Comparison of ENCODE assay signal across 18 mouse cellular contexts in the genomic region with DNA sequence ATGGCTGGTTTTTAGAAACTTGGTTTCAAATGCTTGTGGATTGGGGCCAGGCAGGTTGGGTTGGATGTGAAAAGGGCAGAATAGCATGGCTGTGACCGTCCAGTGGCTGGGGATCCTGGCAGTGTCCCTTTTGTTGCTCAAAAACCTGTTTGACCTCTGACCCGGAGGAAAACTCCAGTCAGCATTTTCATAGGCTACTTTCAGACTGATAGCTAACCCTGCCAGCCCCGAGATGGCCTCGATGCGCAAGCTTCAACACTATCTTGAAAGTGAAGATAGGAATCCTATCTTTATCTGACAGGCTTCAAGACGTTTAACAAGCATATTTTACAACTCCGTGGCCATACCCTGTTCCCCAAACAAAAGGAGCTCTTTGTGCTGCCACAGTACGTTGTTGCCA. TPM values are rescaled to one million over a fixed set of nuclear protein-coding genes. Genes with fewer than 3 reads are reported as not detected.
DNase-seq lines count a peak whose midpoint lies in the region; ATAC-seq and TF ChIP-seq lines count a peak whose summit lies in the region.
"Had no signal": no experiment of that assay in that cellular context is flagged by ENCODE, and none has a peak within 500 bp of the region (broad histone marks: within the 10 kb centered on the region; RNA-seq: fewer than 3 reads in every experiment).

No protein-coding gene starts in this region.

- no peak for TF ChIP-seq EP300 in ES-Bruce4 (IDR thresholded peaks at IDR 0.05; ENCODE audit: insufficient read depth, low read depth, low read length)

- H3K27me3 ChIP-seq in embryonic facial prominence, embryonic 14.5 days (replicated peaks; ENCODE audit: control insufficient read depth, insufficient read depth, low read length), result no peaks in the 10 kb centered on the region
- H3K27me3 ChIP-seq in embryonic facial prominence, embryonic 10.5 days (replicated peaks; ENCODE audit: low read depth, poor library complexity, severe bottlenecking), result no peaks in the 10 kb centered on the region
- H3K27me3 ChIP-seq in hindbrain, embryonic 10.5 days (ENCODE audit: insufficient read depth, poor library complexity, severe bottlenecking), result no peaks in the 10 kb centered on the region
- no peaks in the 10 kb centered on the region for H3K27me3 ChIP-seq in hindbrain, embryonic 14.5 days (ENCODE audit: control insufficient read depth, insufficient read depth, low read length)
- H3K27me3 ChIP-seq in ES-Bruce4 (ENCODE audit: control insufficient read depth, insufficient read depth, low read length, poor library complexity, severe bottlenecking), result no peaks in the 10 kb centered on the region
- no peaks in the 10 kb centered on the region for H3K27me3 ChIP-seq in liver, embryonic 16.5 days (ENCODE audit: control insufficient read depth, insufficient read depth, low read depth, low read length)
- H3K27me3 ChIP-seq: CH12.LX; hindbrain, embryonic 12.5 days; neural tube, embryonic 15.5 days had no signal

- H3K4me1 ChIP-seq in embryonic facial prominence, embryonic 14.5 days (ENCODE audit: control insufficient read depth, insufficient read depth, low read length), result no peaks in the 10 kb centered on the region; the same call in 1 of the 2 replicates
- H3K4me1 ChIP-seq in embryonic facial prominence, embryonic 10.5 days, result peaks cover 14% of the 10 kb centered on the region
- peaks cover 31% of the 10 kb centered on the region for H3K4me1 ChIP-seq in hindbrain, embryonic 10.5 days (replicated peaks)
- no peaks in the 10 kb centered on the region; the same call in 1 of the 2 replicates for H3K4me1 ChIP-seq in hindbrain, embryonic 14.5 days (replicated peaks; ENCODE audit: control insufficient read depth, insufficient read depth, low read length)
- H3K4me1 ChIP-seq in ES-Bruce4 (ENCODE audit: control insufficient read depth, insufficient read depth, low read length), result peaks cover 9% of the 10 kb centered on the region
- peaks cover 3% of the 10 kb centered on the region for H3K4me1 ChIP-seq in liver, embryonic 16.5 days (ENCODE audit: control insufficient read depth, low read depth, low read length)

- TF ChIP-seq POLR2A in ES-Bruce4 (IDR thresholded peaks at IDR 0.05; ENCODE audit: insufficient read depth, low read length), result no peak

- peak overlapping the region; percentile 30; the same call in 1 of the 2 replicates for H3K9ac ChIP-seq in embryonic facial prominence, embryonic 14.5 days (ENCODE audit: low read depth, low read length)
- no peak overlapping the region for H3K9ac ChIP-seq in hindbrain, embryonic 14.5 days
- H3K9ac ChIP-seq in ES-Bruce4 (ENCODE audit: low read depth, poor library complexity, severe bottlenecking), result no peak overlapping the region
- no peak overlapping the region for H3K9ac ChIP-seq in liver, embryonic 16.5 days (ENCODE audit: low read depth, low read length)

- no peak overlapping the region for H3K27ac ChIP-seq in embryonic facial prominence, embryonic 14.5 days (replicated peaks; ENCODE audit: low read depth, low read length)
- no peak overlapping the region for H3K27ac ChIP-seq in embryonic facial prominence, embryonic 10.5 days (replicated peaks)
- H3K27ac ChIP-seq in hindbrain, embryonic 10.5 days, result 0 out of 2 replicates have a peak overlapping the region, but pooled peaks have one; percentile 72
- H3K27ac ChIP-seq in hindbrain, embryonic 14.5 days, result no peak overlapping the region
- peak overlapping the region; percentile 85 for H3K27ac ChIP-seq in ES-Bruce4 (ENCODE audit: insufficient read depth, low read length)
- H3K27ac ChIP-seq in liver, embryonic 16.5 days (ENCODE audit: low read length), result peak overlapping the region; percentile 41
- H3K27ac ChIP-seq: hindbrain, embryonic 12.5 days had no signal

- no peak for TF ChIP-seq CTCF in ES-Bruce4 (IDR thresholded peaks at IDR 0.05; ENCODE audit: low read depth, low read length)

- 82% methylated on average over 8 of the region's 8 CpGs for WGBS in embryonic facial prominence, embryonic 14.5 days
- WGBS in embryonic facial prominence, embryonic 10.5 days, result 77% methylated on average over 8 of the region's 8 CpGs
- WGBS in hindbrain, embryonic 10.5 days, result 71% methylated on average over 8 of the region's 8 CpGs
- 64% methylated on average over 8 of the region's 8 CpGs for WGBS in hindbrain, embryonic 14.5 days
- 52% methylated on average over 8 of the region's 8 CpGs for WGBS in liver, embryonic 16.5 days (ENCODE audit: insufficient replicate concordance)

- no peak for DNase-seq in embryonic facial prominence, embryonic 14.5 days (ENCODE audit: low spot score)
- no peak for DNase-seq in embryonic facial prominence, embryonic 10.5 days (ENCODE audit: low spot score)
- DNase-seq in hindbrain, embryonic 10.5 days (ENCODE audit: low spot score), result no peak
- no peak for DNase-seq in hindbrain, embryonic 14.5 days (ENCODE audit: low spot score)
- DNase-seq in urinary bladder, postnatal 4 days (ENCODE audit: low spot score in 2 of 2), result no peak
- no peak for DNase-seq in cerebellum, postnatal 36 days
- DNase-seq: cerebellum, adult 11-12 months; heart, adult 18-20 months; kidney, postnatal 14 days; lung, adult 2 months; lung, postnatal 4 days; right cerebral cortex, postnatal 4 days; thymus, adult 18-20 months had no signal

- no peaks in the 10 kb centered on the region for H3K9me3 ChIP-seq in embryonic facial prominence, embryonic 14.5 days (ENCODE audit: control insufficient read depth, low read length)
- no peaks in the 10 kb centered on the region for H3K9me3 ChIP-seq in embryonic facial prominence, embryonic 10.5 days
- no peaks in the 10 kb centered on the region for H3K9me3 ChIP-seq in hindbrain, embryonic 10.5 days
- no peaks in the 10 kb centered on the region for H3K9me3 ChIP-seq in hindbrain, embryonic 14.5 days (ENCODE audit: control insufficient read depth, low read length)
- no peaks in the 10 kb centered on the region for H3K9me3 ChIP-seq in ES-Bruce4 (replicated peaks; ENCODE audit: control insufficient read depth, insufficient read depth, low read length, poor library complexity, severe bottlenecking)
- H3K9me3 ChIP-seq in liver, embryonic 16.5 days (replicated peaks; ENCODE audit: control insufficient read depth, low read length), result no peaks in the 10 kb centered on the region
- H3K9me3 ChIP-seq: hindbrain, embryonic 12.5 days; neural tube, embryonic 15.5 days had no signal

- H3K4me3 ChIP-seq in embryonic facial prominence, embryonic 14.5 days (ENCODE audit: low read depth, low read length), result no peak overlapping the region
- H3K4me3 ChIP-seq in embryonic facial prominence, embryonic 10.5 days, result no peak overlapping the region
- no peak overlapping the region for H3K4me3 ChIP-seq in hindbrain, embryonic 10.5 days
- H3K4me3 ChIP-seq in hindbrain, embryonic 14.5 days (replicated peaks; ENCODE audit: low read length), result no peak overlapping the region
- no peak overlapping the region for H3K4me3 ChIP-seq in ES-Bruce4 (ENCODE audit: low read depth, low read length)
- no peak overlapping the region for H3K4me3 ChIP-seq in liver, embryonic 16.5 days (ENCODE audit: low read depth, low read length)

- no peak overlapping the region for H3K4me2 ChIP-seq in embryonic facial prominence, embryonic 14.5 days (ENCODE audit: low read depth, low read length)
- H3K4me2 ChIP-seq in hindbrain, embryonic 14.5 days (replicated peaks), result no peak overlapping the region
- H3K4me2 ChIP-seq in liver, embryonic 16.5 days (ENCODE audit: low read depth, low read length), result no peak overlapping the region

- H3K36me3 ChIP-seq in embryonic facial prominence, embryonic 14.5 days (ENCODE audit: control insufficient read depth, insufficient read depth, low read length), result peaks cover 56% of the 10 kb centered on the region
- peaks cover 55% of the 10 kb centered on the region for H3K36me3 ChIP-seq in embryonic facial prominence, embryonic 10.5 days (replicated peaks)
- H3K36me3 ChIP-seq in hindbrain, embryonic 10.5 days, result peaks cover 60% of the 10 kb centered on the region
- peaks cover 36% of the 10 kb centered on the region for H3K36me3 ChIP-seq in hindbrain, embryonic 14.5 days (replicated peaks; ENCODE audit: control insufficient read depth, insufficient read depth)
- peaks cover 49% of the 10 kb centered on the region for H3K36me3 ChIP-seq in ES-Bruce4 (ENCODE audit: control insufficient read depth, insufficient read depth, low read length, poor library complexity, severe bottlenecking)
- H3K36me3 ChIP-seq in liver, embryonic 16.5 days (ENCODE audit: control insufficient read depth, insufficient read depth), result peaks cover 60% of the 10 kb centered on the region

- ATAC-seq in embryonic facial prominence, embryonic 14.5 days (ENCODE audit: low read depth), result no peak
- ATAC-seq in hindbrain, embryonic 14.5 days (ENCODE audit: low FRiP score), result no peak
- no peak for ATAC-seq in liver, embryonic 16.5 days (ENCODE audit: low read depth)

RNA-seq across cellular contexts. Expression of gene Slc2a1, which starts 28.8 kb away (rescaled TPM):
- 94.2 and 111 TPM in 2 replicates for polyA plus RNA-seq in embryonic facial prominence, embryonic 14.5 days (2014; fragmentation: Nextera tagmentation; extraction: Ambion mirVana)
- 140 and 166 TPM in 2 replicates for polyA plus RNA-seq in embryonic facial prominence, embryonic 10.5 days (2016; fragmentation: Nextera tagmentation; extraction: Ambion mirVana)
- polyA plus RNA-seq in hindbrain, embryonic 10.5 days (2016; fragmentation: Nextera tagmentation; extraction: Ambion mirVana), result 153 and 228 TPM in 2 replicates
- 86.5 and 92.1 TPM in 2 replicates for polyA plus RNA-seq in hindbrain, embryonic 14.5 days (2014; fragmentation: Nextera tagmentation; extraction: Ambion mirVana)
- 682 and 697 TPM in 2 replicates for polyA plus RNA-seq in ES-Bruce4 (2011; ENCODE audit: insufficient read depth, insufficient read length, low read depth, missing spikeins)
- polyA plus RNA-seq in liver, embryonic 16.5 days (2015; fragmentation: Nextera tagmentation; extraction: Ambion mirVana), result 288 and 291 TPM in 2 replicates

RNA-seq across cellular contexts. Expression of gene Zfp691, which starts 36.7 kb away (rescaled TPM):
- 4.0 and 5.1 TPM in 2 replicates for polyA plus RNA-seq in embryonic facial prominence, embryonic 14.5 days (2014; fragmentation: Nextera tagmentation; extraction: Ambion mirVana)
- 11.4 and 13.9 TPM in 2 replicates for polyA plus RNA-seq in embryonic facial prominence, embryonic 10.5 days (2016; fragmentation: Nextera tagmentation; extraction: Ambion mirVana)
- polyA plus RNA-seq in hindbrain, embryonic 10.5 days (2016; fragmentation: Nextera tagmentation; extraction: Ambion mirVana), result 10.0 and 11.0 TPM in 2 replicates
- 3.2 and 4.9 TPM in 2 replicates for polyA plus RNA-seq in hindbrain, embryonic 14.5 days (2014; fragmentation: Nextera tagmentation; extraction: Ambion mirVana)
- polyA plus RNA-seq in ES-Bruce4 (2011; ENCODE audit: insufficient read depth, insufficient read length, low read depth, missing spikeins), result 12.3 and 14.8 TPM in 2 replicates
- polyA plus RNA-seq in liver, embryonic 16.5 days (2015; fragmentation: Nextera tagmentation; extraction: Ambion mirVana), result 2.0 and 2.1 TPM in 2 replicates

RNA-seq across cellular contexts. Expression of gene Ermap, which starts 52.5 kb away (rescaled TPM):
- 2.2 and 2.6 TPM in 2 replicates for polyA plus RNA-seq in embryonic facial prominence, embryonic 14.5 days (2014; fragmentation: Nextera tagmentation; extraction: Ambion mirVana)
- polyA plus RNA-seq in embryonic facial prominence, embryonic 10.5 days (2016; fragmentation: Nextera tagmentation; extraction: Ambion mirVana), result 7.2 and 7.4 TPM in 2 replicates
- 7.0 and 12.1 TPM in 2 replicates for polyA plus RNA-seq in hindbrain, embryonic 10.5 days (2016; fragmentation: Nextera tagmentation; extraction: Ambion mirVana)
- polyA plus RNA-seq in hindbrain, embryonic 14.5 days (2014; fragmentation: Nextera tagmentation; extraction: Ambion mirVana), result 0.77 and 2.5 TPM in 2 replicates
- polyA plus RNA-seq in ES-Bruce4 (2011; ENCODE audit: insufficient read depth, insufficient read length, low read depth, missing spikeins), result 0.37 and 0.52 TPM in 2 replicates
- 359 and 361 TPM in 2 replicates for polyA plus RNA-seq in liver, embryonic 16.5 days (2015; fragmentation: Nextera tagmentation; extraction: Ambion mirVana)

RNA-seq across cellular contexts. Expression of gene Svbp, which starts 57.8 kb away (rescaled TPM):
- 243 and 256 TPM in 2 replicates for polyA plus RNA-seq in embryonic facial prominence, embryonic 14.5 days (2014; fragmentation: Nextera tagmentation; extraction: Ambion mirVana)
- polyA plus RNA-seq in embryonic facial prominence, embryonic 10.5 days (2016; fragmentation: Nextera tagmentation; extraction: Ambion mirVana), result 132 and 139 TPM in 2 replicates
- polyA plus RNA-seq in hindbrain, embryonic 10.5 days (2016; fragmentation: Nextera tagmentation; extraction: Ambion mirVana), result 149 and 182 TPM in 2 replicates
- 221 and 251 TPM in 2 replicates for polyA plus RNA-seq in hindbrain, embryonic 14.5 days (2014; fragmentation: Nextera tagmentation; extraction: Ambion mirVana)
- 34.2 and 39.1 TPM in 2 replicates for polyA plus RNA-seq in ES-Bruce4 (2011; ENCODE audit: insufficient read depth, insufficient read length, low read depth, missing spikeins)
- polyA plus RNA-seq in liver, embryonic 16.5 days (2015; fragmentation: Nextera tagmentation; extraction: Ambion mirVana), result 69.6 and 79.2 TPM in 2 replicates

Comparison
In these comparisons a context has a peak if more than half of its experiments do, and no peak if none do; other contexts are left out.
1. H3K27ac ChIP-seq: peak in hindbrain, embryonic 10.5 days (single experiment), ES-Bruce4 (single experiment) and liver, embryonic 16.5 days (single experiment); none in embryonic facial prominence, embryonic 14.5 days (single experiment), embryonic facial prominence, embryonic 10.5 days (single experiment) and hindbrain, embryonic 14.5 days (single experiment).
2. RNA of gene Ermap, which starts 52.5 kb away (polyA plus RNA-seq): 359 to 361 TPM in liver, embryonic 16.5 days; 7.2 to 7.4 TPM in embryonic facial prominence, embryonic 10.5 days, 7.0 to 12.1 TPM in hindbrain, embryonic 10.5 days, 0.77 to 2.5 TPM in hindbrain, embryonic 14.5 days, 2.2 to 2.6 TPM in embryonic facial prominence, embryonic 14.5 days and 0.37 to 0.52 TPM in ES-Bruce4; every median in the first group is over 10 times any median in the second.